Mouse (Mus musculus) testis, adult 2 months (tissue): ENCODE measurements around the gene Teddm1a. TPM values are rescaled to one million over a fixed set of nuclear protein-coding genes. Genes with fewer than 3 reads are reported as not detected.

Experiments used
- H3K27ac ChIP-seq: fragments of 200-500 bp; 2 replicates; pipeline ENCODE4 v1.5.1; 2012; ENCODE audit warnings: low read depth, low read length; ENCODE audit not compliant: control insufficient read depth, insufficient read depth
- H3K27me3 ChIP-seq: fragments of 200-500 bp; 2 replicates; pipeline ENCODE4 v1.6.1; 2012; ENCODE audit warnings: mild to moderate bottlenecking, low read length, moderate library complexity; ENCODE audit not compliant: control insufficient read depth, insufficient read depth
- H3K36me3 ChIP-seq: fragments of 200-500 bp; 2 replicates; pipeline ENCODE4 v1.6.1; 2012; ENCODE audit warnings: mild to moderate bottlenecking, low read length; ENCODE audit not compliant: control insufficient read depth, insufficient read depth
- H3K4me1 ChIP-seq: fragments of 200-500 bp; 2 replicates; pipeline ENCODE4 v1.6.1; 2012; ENCODE audit warnings: low read length; ENCODE audit not compliant: control insufficient read depth, insufficient read depth
- H3K4me3 ChIP-seq: fragments of 200-500 bp; 2 replicates; pipeline ENCODE4 v1.5.1; 2012; ENCODE audit warnings: low read depth, mild to moderate bottlenecking, low read length, moderate library complexity, mixed read lengths; ENCODE audit not compliant: control insufficient read depth
- CTCF ChIP-seq: fragments of 200-500 bp; IDR thresholded peaks from 2 replicates; pipeline ENCODE4 v1.5.1; 2012; ENCODE audit warnings: low read depth, mild to moderate bottlenecking, inconsistent platforms, low read length, moderate library complexity; ENCODE audit not compliant: control insufficient read depth, insufficient read depth, insufficient replicate concordance
- POLR2A ChIP-seq: fragments of 200-500 bp; IDR thresholded peaks from 2 replicates; pipeline ENCODE4 v1.6.1; 2012; ENCODE audit warnings: low read depth, mild to moderate bottlenecking, inconsistent platforms, low read length, moderate library complexity; ENCODE audit not compliant: control insufficient read depth
- polyA plus RNA-seq: library from polyadenylated mRNA; depleted of rRNA; stranded (reverse); fragments of >200 nt; gene quantifications from 2 replicates; pipeline ENCODE4 v1.2.3, GENCODE M21; 2012

Teddm1a gene
- polyA plus RNA-seq, 1 experiment, result not detected

DNA sequence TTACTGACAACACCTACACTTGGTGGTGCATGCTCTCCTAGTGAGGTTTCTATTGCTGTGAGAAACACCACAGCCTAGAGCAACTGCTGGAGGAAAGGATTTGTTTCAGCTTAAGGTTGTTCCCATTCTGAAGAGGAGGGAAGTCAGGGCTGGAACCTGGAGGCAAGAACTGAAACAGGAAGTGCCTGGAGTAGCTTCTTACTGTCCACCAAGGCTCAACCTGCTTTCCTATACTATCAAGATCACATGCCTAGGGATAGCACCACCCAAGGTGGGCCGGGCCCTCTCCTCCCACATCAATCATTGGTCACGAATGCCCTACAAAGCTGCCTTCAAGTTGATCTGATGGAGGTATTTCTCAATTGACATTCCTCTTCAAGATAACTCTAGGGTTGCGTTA is 30.1 kb downstream of the Teddm1a start:
- no peaks in the 10 kb centered on the region for H3K27me3 ChIP-seq
- TF ChIP-seq POLR2A, result no peak
- TF ChIP-seq CTCF, result no peak
- H3K4me3 ChIP-seq, result no peak overlapping the region
- H3K27ac ChIP-seq, result no peak overlapping the region
- H3K36me3 ChIP-seq, result no peaks in the 10 kb centered on the region
- no peaks in the 10 kb centered on the region for H3K4me1 ChIP-seq

DNA sequence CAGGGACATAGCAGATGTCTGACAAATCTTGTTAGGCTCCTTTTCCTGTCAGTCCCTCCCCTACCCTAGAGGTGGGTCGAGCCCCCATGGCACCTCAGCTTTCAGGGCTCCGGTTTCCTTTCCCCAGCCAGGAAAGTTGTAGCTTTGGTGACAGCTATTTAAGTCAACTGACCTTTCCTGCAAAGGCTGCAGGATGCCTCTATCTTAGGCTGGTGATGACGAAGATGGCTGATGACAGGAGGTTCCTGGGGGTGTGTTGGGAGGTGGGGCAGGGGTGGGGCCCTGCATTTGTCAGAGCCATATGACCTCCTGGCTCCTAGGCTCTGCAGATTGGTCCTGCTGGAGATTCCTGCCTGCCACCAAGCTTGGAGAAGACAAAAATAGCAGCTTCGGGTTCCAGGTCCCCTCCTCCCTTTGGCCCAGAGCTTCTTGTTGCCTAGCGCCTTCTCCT is 31.1 kb downstream of the Teddm1a start:
- TF ChIP-seq CTCF (no peak), POLR2A (no peak)
- no peak overlapping the region for H3K4me3 ChIP-seq
- no peaks in the 10 kb centered on the region for H3K36me3 ChIP-seq
- H3K27ac ChIP-seq, result no peak overlapping the region
- no peaks in the 10 kb centered on the region for H3K27me3 ChIP-seq
- no peaks in the 10 kb centered on the region for H3K4me1 ChIP-seq

DNA sequence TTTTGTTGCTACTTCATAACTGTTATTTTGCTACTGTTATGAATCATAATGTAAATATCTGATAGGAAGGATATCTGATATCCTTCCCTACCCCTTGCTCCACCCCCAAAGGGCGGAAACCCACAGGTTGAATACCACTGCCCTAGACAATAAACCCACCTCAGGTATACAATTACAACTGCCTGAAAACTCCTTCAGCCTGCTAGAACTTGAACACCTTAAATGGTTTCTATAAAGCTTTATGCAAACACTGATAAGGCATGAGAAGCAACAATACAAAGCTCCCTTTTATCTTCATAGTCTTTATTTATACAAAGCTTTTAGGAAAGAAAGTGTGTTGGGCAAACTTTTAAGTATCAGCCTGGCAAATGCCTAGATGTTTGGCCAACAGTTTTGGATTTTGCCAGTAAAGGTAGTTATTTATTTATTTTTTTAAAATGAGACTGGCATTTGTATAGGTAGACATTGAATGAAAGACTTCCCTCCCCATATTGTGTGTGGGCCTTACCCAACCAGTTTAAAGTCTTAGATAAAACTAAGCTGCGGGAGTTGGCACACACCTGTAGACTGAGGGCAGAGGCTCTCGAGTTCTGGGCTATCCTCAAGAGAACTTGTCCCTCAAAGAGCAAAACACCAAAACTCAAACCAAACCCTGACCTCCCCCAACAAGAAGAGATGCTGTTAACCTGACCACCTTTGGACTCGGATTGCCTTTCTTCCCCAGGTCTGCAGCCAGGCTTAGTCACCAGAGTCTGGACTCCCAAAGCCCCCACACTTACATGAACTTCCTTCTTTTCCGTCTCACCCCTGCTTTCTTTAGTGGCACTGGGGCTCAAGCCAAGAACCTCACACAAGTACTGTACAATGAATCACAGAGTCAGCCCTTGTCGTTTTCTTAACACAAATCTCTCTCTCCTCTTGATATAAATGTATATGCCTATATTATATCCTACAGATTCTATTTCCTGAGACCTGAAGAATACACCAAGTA is 33.1 kb downstream of the Teddm1a start:
- Histone ChIP-seq H3K4me3 (no peak overlapping the region), H3K4me1 (no peaks in the 10 kb centered on the region), H3K36me3 (no peaks in the 10 kb centered on the region), H3K27me3 (no peaks in the 10 kb centered on the region), H3K27ac (no peak overlapping the region)
- TF ChIP-seq POLR2A, result no peak
- TF ChIP-seq CTCF, result no peak

DNA sequence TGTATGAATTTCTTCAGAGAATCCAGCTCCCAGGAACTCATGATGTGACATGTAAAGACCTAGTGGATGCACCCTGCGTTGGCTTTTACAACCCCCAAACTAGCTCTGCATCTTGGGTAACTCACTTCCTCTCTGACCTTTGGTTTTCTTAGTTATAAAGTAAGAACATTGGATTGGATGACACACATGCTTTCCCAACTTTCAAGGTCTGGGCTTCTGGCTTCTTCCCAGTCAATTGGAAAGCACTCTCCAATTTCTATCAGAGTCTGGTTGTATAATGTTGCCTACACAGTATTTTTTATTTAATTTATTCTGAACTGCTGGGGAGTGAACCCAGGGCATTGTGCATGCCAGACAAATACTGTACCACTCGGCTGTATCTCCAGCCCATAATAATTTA is 38.9 kb downstream of the Teddm1a start:
- Histone ChIP-seq H3K4me3 (no peak overlapping the region), H3K27me3 (no peaks in the 10 kb centered on the region), H3K4me1 (no peaks in the 10 kb centered on the region), H3K27ac (no peak overlapping the region), H3K36me3 (no peaks in the 10 kb centered on the region)
- TF ChIP-seq CTCF, result no peak
- TF ChIP-seq POLR2A, result no peak

DNA sequence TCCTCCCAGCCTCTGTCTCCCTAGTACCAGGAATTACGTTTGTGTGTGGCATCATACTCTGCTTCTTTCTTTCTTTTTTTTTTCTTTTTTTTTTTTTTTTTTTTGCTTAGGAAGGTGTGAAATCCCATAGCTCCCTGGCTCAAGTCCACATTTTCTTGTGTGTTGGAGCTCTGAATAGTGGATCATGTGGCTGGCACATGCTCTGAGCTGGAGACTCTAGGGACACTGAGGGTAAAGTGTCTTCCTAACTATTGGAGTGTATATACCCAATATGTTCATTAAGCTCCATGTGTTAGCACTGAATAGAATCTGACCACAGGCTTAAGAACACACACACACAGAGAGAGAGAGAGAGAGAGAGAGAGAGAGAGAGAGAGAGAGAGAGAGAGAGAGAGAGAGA is 42.2 kb downstream of the Teddm1a start:
- Histone ChIP-seq H3K27ac (no peak overlapping the region), H3K36me3 (no peaks in the 10 kb centered on the region), H3K27me3 (no peaks in the 10 kb centered on the region), H3K4me1 (no peaks in the 10 kb centered on the region), H3K4me3 (no peak overlapping the region)
- no peak for TF ChIP-seq CTCF
- TF ChIP-seq POLR2A, result no peak

DNA sequence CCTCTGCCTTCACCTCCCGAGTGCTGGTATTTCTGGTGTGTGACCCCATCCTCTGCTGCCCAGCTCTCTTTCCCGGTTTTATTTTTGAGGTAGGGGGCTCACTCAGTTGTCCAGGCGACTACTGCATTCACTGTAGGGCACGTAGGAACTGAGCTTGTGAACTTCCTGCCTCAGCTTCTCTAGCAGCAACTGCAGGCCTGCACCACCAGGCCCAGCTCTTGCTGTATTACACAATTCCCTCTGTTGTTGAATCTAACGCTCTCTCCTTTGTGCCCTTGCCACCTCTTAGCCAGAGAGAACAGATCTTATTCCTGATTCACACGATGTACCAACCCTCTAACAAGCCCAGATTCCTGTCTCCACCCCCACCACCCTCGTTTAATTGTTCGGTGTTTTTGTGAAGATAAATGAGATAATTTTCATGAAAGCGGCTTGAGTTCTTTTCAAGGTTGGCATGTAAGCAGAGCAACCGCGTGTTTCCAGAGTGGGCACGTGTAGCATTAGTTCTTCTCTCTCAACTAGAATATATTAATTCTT is 44.4 kb downstream of the Teddm1a start:
- TF ChIP-seq CTCF (no peak), POLR2A (no peak)
- Histone ChIP-seq H3K27ac (peak overlapping the region; percentile 74), H3K4me3 (no peak overlapping the region), H3K4me1 (no peaks in the 10 kb centered on the region), H3K36me3 (no peaks in the 10 kb centered on the region), H3K27me3 (no peaks in the 10 kb centered on the region)

DNA sequence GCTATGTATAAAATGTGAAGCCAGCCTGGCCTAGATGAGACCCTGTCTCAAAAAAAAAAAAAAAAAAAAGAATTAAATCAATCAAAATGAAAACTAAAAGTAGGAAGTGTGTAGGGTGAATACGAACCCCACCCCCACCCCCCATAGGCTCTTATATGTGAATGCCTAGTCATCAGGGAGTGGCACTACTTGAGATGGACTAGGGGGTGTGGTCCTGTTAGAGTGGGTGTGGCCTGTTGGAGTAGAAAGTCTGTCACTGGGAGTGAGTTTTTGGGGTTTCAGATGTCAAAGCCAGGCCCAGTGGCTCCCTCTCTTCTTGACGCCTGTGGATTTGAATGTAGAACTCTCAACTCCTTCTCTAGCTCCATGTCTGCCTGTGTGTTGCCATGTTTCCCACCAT is 45.5 kb downstream of the Teddm1a start:
- Histone ChIP-seq H3K27me3 (no peaks in the 10 kb centered on the region), H3K4me1 (no peaks in the 10 kb centered on the region), H3K27ac (no peak overlapping the region), H3K36me3 (no peaks in the 10 kb centered on the region), H3K4me3 (no peak overlapping the region)
- no peak for TF ChIP-seq CTCF
- TF ChIP-seq POLR2A, result no peak
